Mouse (Mus musculus) CH12.LX (cell line): ENCODE measurements around the gene Btn1a1. TPM values are rescaled to one million over a fixed set of nuclear protein-coding genes. Genes with fewer than 3 reads are reported as not detected.

Source experiments
- DNase-seq: peaks from one replicate; pipeline ENCODE4 v3.0.0-alpha.2; 2013; ENCODE audit errors: extremely low read depth
- H3K27ac ChIP-seq: 2 replicates; pipeline ENCODE4 v1.5.1; 2012; ENCODE audit warnings: low read depth, mild to moderate bottlenecking, control low read depth, moderate library complexity; ENCODE audit not compliant: insufficient read depth
- H3K27me3 ChIP-seq: replicated peaks from 2 replicates; pipeline ENCODE3; 2012; ENCODE audit warnings: inconsistent platforms
- H3K36me3 ChIP-seq, 2 experiments: replicated peaks in 1 of 2; 2 replicates each; pipeline versions ENCODE3 to v1.6.1; 2012; ENCODE audit warnings: inconsistent platforms in 1 of 2, low read length in 1 of 2, mild to moderate bottlenecking in 1 of 2, mixed read lengths in 1 of 2, moderate library complexity in 1 of 2; ENCODE audit not compliant: control insufficient read depth in 1 of 2, insufficient read depth in 1 of 2
- H3K4me1 ChIP-seq, 2 experiments: 2 replicates each; pipeline ENCODE4 v1.6.1; 2012; ENCODE audit warnings: inconsistent platforms in 1 of 2, moderate library complexity in 1 of 2; ENCODE audit not compliant: insufficient read depth in 2 of 2, control insufficient read depth in 1 of 2
- H3K4me2 ChIP-seq: 2 replicates; pipeline ENCODE4 v1.6.1; 2012; ENCODE audit warnings: low read depth, mild to moderate bottlenecking, control low read depth; ENCODE audit not compliant: poor library complexity, insufficient read depth, severe bottlenecking
- H3K4me3 ChIP-seq, 3 experiments: fragments of 150-350 bp in 1 of 3; sonication (generic) in 1 of 3; replicated peaks in 1 of 3; 2 replicates each; pipeline versions ENCODE3 to v1.5.1; 2011 to 2012; ENCODE audit warnings: low read depth in 2 of 3, low read length in 2 of 3, mild to moderate bottlenecking in 2 of 3, moderate library complexity in 2 of 3, control low read depth in 1 of 3, improper control_type of control experiment in 1 of 3, inconsistent platforms in 1 of 3, mixed read lengths in 1 of 3; ENCODE audit not compliant: poor library complexity in 1 of 3
- H3K79me2 ChIP-seq: replicated peaks from 2 replicates; pipeline ENCODE4 v1.6.1; 2012; ENCODE audit warnings: mild to moderate bottlenecking, moderate library complexity; ENCODE audit not compliant: control insufficient read depth, poor library complexity, insufficient read depth, severe bottlenecking; ENCODE audit errors: extremely low read depth
- H3K9ac ChIP-seq: 2 replicates; pipeline ENCODE4 v1.6.1; 2012; ENCODE audit warnings: low read depth, mild to moderate bottlenecking, control low read depth, moderate library complexity; ENCODE audit not compliant: insufficient read depth
- H3K9me3 ChIP-seq: replicated peaks from 2 replicates; pipeline ENCODE3; 2012; ENCODE audit warnings: low read length, inconsistent platforms, mixed read lengths
- CHD2 ChIP-seq: IDR thresholded peaks from 2 replicates; pipeline ENCODE4 v1.6.1; 2011; ENCODE audit warnings: low read length, improper control_type of control experiment
- E2F4 ChIP-seq: IDR thresholded peaks from 2 replicates; pipeline ENCODE4 v1.6.1; 2011; ENCODE audit warnings: low read depth, low read length, improper control_type of control experiment; ENCODE audit not compliant: insufficient replicate concordance
- MAX ChIP-seq: IDR thresholded peaks from 2 replicates; pipeline ENCODE4 v1.6.1; 2011; ENCODE audit warnings: low read length, improper control_type of control experiment
- MEF2A ChIP-seq: IDR thresholded peaks from 2 replicates; pipeline ENCODE4 v1.6.1; 2014; ENCODE audit warnings: low read depth, mild to moderate bottlenecking, inconsistent platforms, low read length, improper control_type of control experiment, borderline replicate concordance
- MXI1 ChIP-seq: IDR thresholded peaks from 2 replicates; pipeline ENCODE4 v1.6.1; 2011; ENCODE audit warnings: mild to moderate bottlenecking, low read depth, low read length, improper control_type of control experiment
- PAX5 ChIP-seq: IDR thresholded peaks from 2 replicates; pipeline ENCODE4 v1.6.1; 2012; ENCODE audit warnings: low read length, inconsistent platforms, mixed read lengths
- POLR2A ChIP-seq: IDR thresholded peaks from 2 replicates; pipeline ENCODE4 v1.6.1; 2011; ENCODE audit warnings: low read depth, mild to moderate bottlenecking, improper control_type of control experiment, low read length
- UBTF ChIP-seq: IDR thresholded peaks from 2 replicates; pipeline ENCODE4 v1.6.1; 2012; ENCODE audit warnings: low read depth, mild to moderate bottlenecking, inconsistent platforms, low read length, improper control_type of control experiment, moderate library complexity
- ZNF384 ChIP-seq: IDR thresholded peaks from 2 replicates; pipeline ENCODE4 v1.6.1; 2012; ENCODE audit warnings: low read depth, low read length, improper control_type of control experiment, inconsistent platforms
- dilution Hi-C: fragments of 300-500 bp; cut with MboI; formaldehyde crosslinking; loops from 2 replicates; pipeline ENCODE4 v1.14.3; 2020; ENCODE audit warnings: low sequenced_read_pairs; ENCODE audit not compliant: extremely low pct_unique_long_range_greater_than_20kb, extremely low pct_ligation_motif_present
- in situ Hi-C: fragments of 300-500 bp; cut with MboI; formaldehyde crosslinking; loops from 3 replicates; pipeline ENCODE4 v1.14.3; 2019; ENCODE audit warnings: low sequenced_read_pairs, low pct_ligation_motif_present, low pct_unique_long_range_greater_than_20kb, mixed read lengths
- polyA plus RNA-seq: library from polyadenylated mRNA; unstranded; fragments of >175 nt; gene quantifications from 2 replicates; pipeline ENCODE4 v1.2.1, GENCODE M21; 2012; ENCODE audit warnings: low read depth; ENCODE audit not compliant: insufficient read length
- total RNA-seq, 2 experiments: library from RNA; depleted of rRNA; stranded (reverse); fragments of 300-350 nt in 1 of 2; fragments of >200 nt in 1 of 2; gene quantifications; 2 replicates each; pipeline ENCODE4 v1.2.3; 2012 to 2014

The Btn1a1 gene
- total and polyA plus RNA-seq, 3 experiments = 0.20 to 0.51 (median 0.21) TPM

- peak within 1 kb of the TSS; percentile 80 for H3K4me2 ChIP-seq
- peaks cover 5 to 20% of the 10 kb centered on the region in 2 experiments for H3K4me1 ChIP-seq
These were observed 42.2 kb downstream of the Btn1a1 start, which contains the start of gene Abt1 for GRCm38 (mm10) chr13:23423286-23424051. Gene Abt1, minus strand, starts transcription at chr13:23423866.

GRCm38 (mm10) chr13:23422351-23422750, 43.4 kb downstream of the Btn1a1 start:
- Histone ChIP-seq H3K4me3 (no peak overlapping the region), H3K27ac (no peak overlapping the region), H3K36me3 (peaks cover 33 to 45% of the 10 kb centered on the region in 2 experiments), H3K4me1 (peaks cover 5 to 14% of the 10 kb centered on the region in 2 experiments), H3K9me3 (no peaks in the 10 kb centered on the region), H3K4me2 (no peak overlapping the region; the same call in 1 of the 2 replicates), H3K9ac (no peak overlapping the region), H3K27me3 (no peaks in the 10 kb centered on the region), H3K79me2 (peaks cover 23% of the 10 kb centered on the region)
- in situ Hi-C loops (loop anchor here (10.0 kb wide), 1 partner anchor 1378 kb away; the partner anchor contains the start of genes Hist1h2ag, Hist1h2bj and Hist1h4i), dilution Hi-C loops (no loop called here)
- TF ChIP-seq E2F4 (no peak), MAX (no peak), UBTF (no peak), ZNF384 (no peak), PAX5 (no peak), CHD2 (no peak)
- DNase-seq = no peak

More at GRCm38 (mm10) chr13:23423286-23424051, 42.2 kb downstream of the Btn1a1 start, which contains the start of gene Abt1:
- in situ Hi-C loops = loop anchor here (10.0 kb wide), 1 partner anchor 1379 kb away; the partner anchor contains the start of genes Hist1h2ag, Hist1h2bj and Hist1h4i
- Histone ChIP-seq H3K36me3 (peaks cover 33 to 40% of the 10 kb centered on the region in 2 experiments), H3K79me2 (peaks cover 23% of the 10 kb centered on the region), H3K27ac (peak within 1 kb of the TSS; percentile 45), H3K9me3 (no peaks in the 10 kb centered on the region), H3K4me3 (peak within 1 kb of the TSS; percentile 93 to 100 (median 98))
- no peak for TF ChIP-seq UBTF
- TF ChIP-seq MXI1 = no peak
- no peak for TF ChIP-seq MEF2A
- TF ChIP-seq POLR2A = peak; percentile 77
- TF ChIP-seq, all 38 proteins: peak for 1
- dilution Hi-C loops = no loop called here
- Histone ChIP-seq H3K27me3 (no peaks in the 10 kb centered on the region), H3K9ac (peak within 1 kb of the TSS; percentile 82)
- DNase-seq = peak; percentile 95
